In genomic region chr2:75657907-75658691, GRCm38 (mm10) we compare ENCODE assay signal across 8 mouse cellular contexts. TPM values are rescaled to one million over a fixed set of nuclear protein-coding genes. Genes with fewer than 3 reads are reported as not detected.
DNase-seq lines count a peak whose midpoint lies in the region; ATAC-seq and TF ChIP-seq lines count a peak whose summit lies in the region.

No protein-coding gene starts in this region.

- H3K4me1 ChIP-seq in heart, embryonic 15.5 days (replicated peaks), result peaks cover 19% of the 10 kb centered on the region
- peaks cover 19% of the 10 kb centered on the region for H3K4me1 ChIP-seq in midbrain, embryonic 14.5 days (ENCODE audit: control insufficient read depth, insufficient read depth, low read length)

- H3K4me2 ChIP-seq in heart, embryonic 15.5 days, result peak overlapping the region; percentile 69
- H3K4me2 ChIP-seq in midbrain, embryonic 14.5 days (ENCODE audit: low read length), result peak overlapping the region; percentile 61

- ATAC-seq in heart, embryonic 15.5 days (replicated peaks; ENCODE audit: insufficient number of reproducible peaks, insufficient read depth, low FRiP score, low read depth), result no peak
- no peak for ATAC-seq in midbrain, embryonic 14.5 days (ENCODE audit: low FRiP score, low TSS enrichment)

- peak overlapping the region; percentile 84 for H3K9ac ChIP-seq in heart, embryonic 15.5 days
- peak overlapping the region; percentile 89 for H3K9ac ChIP-seq in midbrain, embryonic 14.5 days (replicated peaks; ENCODE audit: low read length)

- WGBS in heart, embryonic 15.5 days, result 1% methylated on average over 18 of the region's 18 CpGs
- WGBS in midbrain, embryonic 14.5 days, result 2% methylated on average over 18 of the region's 18 CpGs

- TF ChIP-seq CTCF in left cerebral cortex, adult 2 months (IDR thresholded peaks at IDR 0.05), result no peak; the same call in 1 of the 2 replicates

- no peaks in the 10 kb centered on the region for H3K27me3 ChIP-seq in heart, embryonic 15.5 days
- no peaks in the 10 kb centered on the region for H3K27me3 ChIP-seq in midbrain, embryonic 14.5 days (ENCODE audit: control insufficient read depth, insufficient read depth, low read length)

- no peak for DNase-seq in left cerebral cortex, adult 2 months (ENCODE audit: extremely low spot score in 1 of 2, low spot score in 2 of 2)
- DNase-seq in left cerebral cortex, adult 9 months (ENCODE audit: low spot score in 2 of 2), result no peak
- DNase-seq in cerebellum, adult 9-11 months, result peak; percentile 50
- peak; percentile 65 to 78 for DNase-seq in kidney, postnatal 4 days
- DNase-seq in midbrain, embryonic 14.5 days, result peak; percentile 62
- no peak for DNase-seq in right cerebral cortex, adult 18-20 months
- no peak for DNase-seq in left cerebral cortex, adult 11 months (ENCODE audit: low spot score)

- H3K4me3 ChIP-seq in left cerebral cortex, adult 2 months, result peak overlapping the region; percentile 53
- peak overlapping the region; percentile 95 for H3K4me3 ChIP-seq in heart, embryonic 15.5 days
- H3K4me3 ChIP-seq in midbrain, embryonic 14.5 days (replicated peaks; ENCODE audit: low read depth, low read length), result peak overlapping the region; percentile 41

- no peaks in the 10 kb centered on the region for H3K9me3 ChIP-seq in heart, embryonic 15.5 days (replicated peaks)
- H3K9me3 ChIP-seq in midbrain, embryonic 14.5 days (ENCODE audit: control insufficient read depth, low read length), result no peaks in the 10 kb centered on the region

- H3K27ac ChIP-seq in left cerebral cortex, adult 2 months, result peak overlapping the region; percentile 100
- H3K27ac ChIP-seq in heart, embryonic 15.5 days, result peak overlapping the region; percentile 99
- peak overlapping the region; percentile 98 for H3K27ac ChIP-seq in midbrain, embryonic 14.5 days (replicated peaks; ENCODE audit: low read depth, low read length)

- intact Hi-C loops in left cerebral cortex, adult 2 months (cut with DNase I), result loop anchor here (2.0 to 5.0 kb wide), 4 partner anchors 45 to 174 kb away; partner anchors contain the start of gene Agps

- peaks cover 8% of the 10 kb centered on the region for H3K36me3 ChIP-seq in heart, embryonic 15.5 days
- peaks cover 12% of the 10 kb centered on the region for H3K36me3 ChIP-seq in midbrain, embryonic 14.5 days (ENCODE audit: control insufficient read depth, insufficient read depth, low read length)

RNA-seq across cellular contexts. Expression of gene Hnrnpa3, which starts 1.0 kb away (rescaled TPM):
- 100 to 1,000 TPM; 282 to 308 TPM for total RNA-seq in left cerebral cortex, adult 2 months (2021)
- 170 and 171 TPM in 2 replicates for polyA plus RNA-seq in heart, embryonic 15.5 days (2015; fragmentation: Nextera tagmentation; extraction: Ambion mirVana)
- polyA plus RNA-seq in midbrain, embryonic 14.5 days (2014; fragmentation: Nextera tagmentation; extraction: Ambion mirVana), result 163 and 176 TPM in 2 replicates

RNA-seq across cellular contexts. Expression of gene Nfe2l2, which starts 46.3 kb away (rescaled TPM):
- total RNA-seq in left cerebral cortex, adult 2 months (2021), result 10 to 100 TPM; 11.3 to 13.1 TPM
- polyA plus RNA-seq in heart, embryonic 15.5 days (2015; fragmentation: Nextera tagmentation; extraction: Ambion mirVana), result 49.4 and 52.0 TPM in 2 replicates
- polyA plus RNA-seq in midbrain, embryonic 14.5 days (2014; fragmentation: Nextera tagmentation; extraction: Ambion mirVana), result 5.8 and 11.4 TPM in 2 replicates

Comparison
In these comparisons a context has a peak if more than half of its experiments do, and no peak if none do; other contexts are left out.
1. DNase-seq: peak in cerebellum, adult 9-11 months (single experiment), kidney, postnatal 4 days (2 of 2) and midbrain, embryonic 14.5 days (single experiment); none in left cerebral cortex, adult 2 months (0 of 2), left cerebral cortex, adult 9 months (0 of 2), right cerebral cortex, adult 18-20 months (single experiment) and left cerebral cortex, adult 11 months (single experiment).
2. H3K4me3 ChIP-seq: peak in every context shown above with its lines; median percentile 95 in heart, embryonic 15.5 days; 53 in left cerebral cortex, adult 2 months; 41 in midbrain, embryonic 14.5 days.
3. Peak in every context shown above with its lines, with median percentiles within 50 percentile points of each other: H3K27ac ChIP-seq.